ENCODE assay signal across 25 mouse cellular contexts in the genomic region with DNA sequence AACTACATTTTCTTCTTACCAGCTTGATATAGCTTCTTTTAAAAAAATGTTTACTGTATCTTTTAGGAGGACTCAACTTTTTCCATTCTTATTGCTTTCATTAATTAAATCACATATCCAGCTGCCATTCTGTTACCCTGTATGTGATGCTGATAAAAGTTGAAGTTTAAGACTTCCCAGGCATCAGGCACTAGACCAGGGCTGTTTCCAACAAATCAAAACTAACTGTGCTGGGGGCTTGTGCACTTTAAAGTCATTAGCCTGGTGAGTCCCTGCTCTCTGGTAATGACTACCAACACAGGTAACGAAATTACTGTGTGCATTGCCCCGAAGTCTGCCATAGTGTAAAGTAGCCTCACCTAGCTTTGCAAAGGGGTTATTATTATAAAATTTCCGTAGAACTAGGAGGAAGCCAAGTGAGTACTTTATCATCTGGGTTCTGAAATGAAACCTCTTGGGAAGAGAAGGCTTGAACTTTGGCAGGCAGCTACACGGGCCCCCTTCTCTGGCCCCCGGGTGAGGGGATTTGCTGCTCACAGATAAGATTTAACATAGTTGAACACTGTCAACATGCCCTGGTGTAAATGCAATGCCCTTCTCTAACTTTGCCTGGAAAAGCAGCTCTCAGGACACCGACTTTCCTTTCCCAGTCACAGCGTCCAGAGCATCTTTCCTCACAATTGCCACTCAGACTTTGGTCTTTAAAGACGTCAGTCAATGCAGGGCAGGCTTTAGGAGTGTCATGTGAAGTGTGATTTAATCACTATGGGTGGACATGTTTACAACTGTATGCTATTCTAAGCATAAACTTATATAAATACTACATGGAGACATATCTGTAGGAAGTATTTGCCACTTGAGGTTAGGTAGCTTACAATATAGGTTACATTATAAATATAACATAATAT.
DNase-seq lines count a peak whose midpoint lies in the region; ATAC-seq lines count a peak whose summit lies in the region.
"Had no signal": no experiment of that assay in that cellular context is flagged by ENCODE, and none has a peak within 500 bp of the region (broad histone marks: within the 10 kb centered on the region; RNA-seq: fewer than 3 reads in every experiment).

No protein-coding gene starts in this region.

- ATAC-seq in heart, embryonic 13.5 days (ENCODE audit: extremely low read depth, insufficient number of reproducible peaks, low FRiP score, low TSS enrichment) = peak; percentile 73; the same call in 1 of the 2 replicates
- peak; percentile 94 for ATAC-seq in heart, embryonic 16.5 days (replicated peaks; ENCODE audit: extremely low read depth, insufficient read depth, low FRiP score)
- ATAC-seq in intestine, embryonic 15.5 days = peak; percentile 72
- ATAC-seq: CD4-positive, CD25-positive, alpha-beta regulatory T cell, adult 4 months; forebrain, embryonic 14.5 days; hindbrain, embryonic 16.5 days; inflammation-experienced regulatory T-cells, adult 6 months had no signal

- peak overlapping the region; percentile 17; the same call in 1 of the 2 replicates for H3K4me3 ChIP-seq in heart, embryonic 13.5 days
- H3K4me3 ChIP-seq in heart, embryonic 16.5 days (ENCODE audit: low read length) = peak overlapping the region; percentile 20
- no peak overlapping the region for H3K4me3 ChIP-seq in intestine, embryonic 15.5 days (replicated peaks)
- H3K4me3 ChIP-seq: embryonic facial prominence, embryonic 15.5 days; erythroblast, embryonic 14.5 days; forebrain, embryonic 10.5 days; gastrocnemius, adult 2 months; hindbrain, embryonic 12.5 days had no signal

- no peaks in the 10 kb centered on the region for H3K27me3 ChIP-seq in heart, embryonic 13.5 days (replicated peaks)
- no peaks in the 10 kb centered on the region for H3K27me3 ChIP-seq in heart, embryonic 16.5 days (ENCODE audit: control insufficient read depth, insufficient read depth, low read length)
- H3K27me3 ChIP-seq in intestine, embryonic 15.5 days (replicated peaks) = no peaks in the 10 kb centered on the region
- H3K27me3 ChIP-seq: embryonic facial prominence, embryonic 15.5 days; hindbrain, embryonic 12.5 days had no signal

- H3K4me1 ChIP-seq in heart, embryonic 13.5 days = peaks cover 29% of the 10 kb centered on the region
- H3K4me1 ChIP-seq in heart, embryonic 16.5 days (ENCODE audit: control insufficient read depth, insufficient read depth, low read length) = peaks cover 8% of the 10 kb centered on the region
- H3K4me1 ChIP-seq in intestine, embryonic 15.5 days (replicated peaks) = no peaks in the 10 kb centered on the region
- H3K4me1 ChIP-seq: embryonic facial prominence, embryonic 15.5 days; forebrain, embryonic 10.5 days; hindbrain, embryonic 12.5 days had no signal

- DNase-seq in heart, adult 11 months = peak; percentile 18
- no peak for DNase-seq in heart, adult 18-20 months
- no peak for DNase-seq in heart, adult 8-10 months (ENCODE audit: low spot score)
- DNase-seq in urinary bladder, postnatal 14 days (ENCODE audit: low spot score) = no peak
- no peak for DNase-seq in urinary bladder, postnatal 36 days (ENCODE audit: low spot score in 2 of 2)
- DNase-seq: adrenal gland, adult 8-10 months; adrenal gland, postnatal 36 days; B cell, adult 2 months; cerebellum, adult 2 months; cerebellum, postnatal 10 days; gastrocnemius, adult 2 months; gastrocnemius, postnatal 25 days; kidney, adult 8-10 months had no signal

- 18% methylated on average over 8 of the region's 8 CpGs for WGBS in heart, embryonic 13.5 days
- 20% methylated on average over 8 of the region's 8 CpGs for WGBS in heart, embryonic 16.5 days
- 46% methylated on average over 8 of the region's 8 CpGs for WGBS in intestine, embryonic 15.5 days

- H3K36me3 ChIP-seq in heart, embryonic 13.5 days = no peaks in the 10 kb centered on the region
- no peaks in the 10 kb centered on the region for H3K36me3 ChIP-seq in heart, embryonic 16.5 days (ENCODE audit: control insufficient read depth, insufficient read depth)
- no peaks in the 10 kb centered on the region for H3K36me3 ChIP-seq in intestine, embryonic 15.5 days
- H3K36me3 ChIP-seq: embryonic facial prominence, embryonic 15.5 days; forebrain, embryonic 10.5 days; G1E; hindbrain, embryonic 12.5 days had no signal

- H3K9me3 ChIP-seq in heart, embryonic 13.5 days = no peaks in the 10 kb centered on the region
- H3K9me3 ChIP-seq in heart, embryonic 16.5 days (replicated peaks; ENCODE audit: control insufficient read depth, low read length) = no peaks in the 10 kb centered on the region
- no peaks in the 10 kb centered on the region for H3K9me3 ChIP-seq in intestine, embryonic 15.5 days
- H3K9me3 ChIP-seq: forebrain, embryonic 10.5 days; G1E; hindbrain, embryonic 12.5 days had no signal

- peak overlapping the region; percentile 57 for H3K4me2 ChIP-seq in heart, embryonic 13.5 days
- peak overlapping the region; percentile 52 for H3K4me2 ChIP-seq in heart, embryonic 16.5 days (ENCODE audit: low read depth, low read length)
- no peak overlapping the region for H3K4me2 ChIP-seq in intestine, embryonic 15.5 days (replicated peaks)
- H3K4me2 ChIP-seq: embryonic facial prominence, embryonic 15.5 days; hindbrain, embryonic 12.5 days had no signal

- 0 out of 2 replicates have a peak overlapping the region, but pooled peaks have one; percentile 8 for H3K9ac ChIP-seq in heart, embryonic 13.5 days
- no peak overlapping the region for H3K9ac ChIP-seq in heart, embryonic 16.5 days (ENCODE audit: low read length)
- no peak overlapping the region for H3K9ac ChIP-seq in intestine, embryonic 15.5 days
- H3K9ac ChIP-seq: embryonic facial prominence, embryonic 15.5 days; hindbrain, embryonic 12.5 days had no signal

- peak overlapping the region; percentile 85 for H3K27ac ChIP-seq in heart, embryonic 13.5 days (replicated peaks)
- H3K27ac ChIP-seq in heart, embryonic 16.5 days (ENCODE audit: low read length) = peak overlapping the region; percentile 86
- no peak overlapping the region for H3K27ac ChIP-seq in intestine, embryonic 15.5 days
- H3K27ac ChIP-seq: embryonic facial prominence, embryonic 15.5 days; forebrain, embryonic 10.5 days; gastrocnemius, adult 2 months; hindbrain, embryonic 12.5 days had no signal
